Mouse (Mus musculus): Measurements from ENCODE around the gene Ankdd1b. TPM values are rescaled to one million over a fixed set of nuclear protein-coding genes. Genes with fewer than 3 reads are reported as not detected.

Ankdd1b gene
- polyA plus RNA-seq, 1 experiment from 2014 or later = 0.11 TPM

GRCm38 (mm10) chr13:96496630-96497029 is 25.6 kb upstream of the Ankdd1b start:
- no peaks in the 10 kb centered on the region for H3K4me1 ChIP-seq (replicated peaks)
- no peak overlapping the region for H3K27ac ChIP-seq
- ATAC-seq (ENCODE audit: insufficient number of reproducible peaks, insufficient read depth, low FRiP score, low TSS enrichment, low read depth) = no peak
- WGBS = 87% methylated on average over 8 of the region's 8 CpGs
- H3K9me3 ChIP-seq = no peaks in the 10 kb centered on the region
- no peak overlapping the region for H3K4me3 ChIP-seq (replicated peaks)
- H3K36me3 ChIP-seq = 0 out of 2 replicates have a peak, but pooled peaks cover 5% of the 10 kb centered on the region
- H3K4me2 ChIP-seq = no peak overlapping the region
- no peak overlapping the region for H3K9ac ChIP-seq (replicated peaks)
- no peaks in the 10 kb centered on the region for H3K27me3 ChIP-seq

- Histone ChIP-seq H3K27me3 (no peaks in the 10 kb centered on the region), H3K36me3 (peaks cover 14% of the 10 kb centered on the region), H3K9me3 (no peaks in the 10 kb centered on the region), H3K4me1 (replicated peaks) (no peaks in the 10 kb centered on the region), H3K27ac (no peak within 1 kb of the TSS), H3K4me2 (no peak within 1 kb of the TSS), H3K4me3 (replicated peaks) (no peak within 1 kb of the TSS), H3K9ac (replicated peaks) (no peak within 1 kb of the TSS)
- no peak for ATAC-seq (ENCODE audit: insufficient number of reproducible peaks, insufficient read depth, low FRiP score, low TSS enrichment, low read depth)
- WGBS = 89% methylated on average over 3 of the region's 3 CpGs
Measured at GRCm38 (mm10) chr13:96490433-96490832, 19.4 kb upstream of the Ankdd1b start, which contains the start of gene Gm17622. Gm17622 (plus strand) TSS chr13:96490733.

- ATAC-seq (ENCODE audit: insufficient number of reproducible peaks, insufficient read depth, low FRiP score, low TSS enrichment, low read depth) = no peak
- Histone ChIP-seq H3K27ac (no peak overlapping the region), H3K4me2 (no peak overlapping the region), H3K4me1 (replicated peaks) (no peaks in the 10 kb centered on the region), H3K27me3 (no peaks in the 10 kb centered on the region), H3K9ac (replicated peaks) (no peak overlapping the region), H3K36me3 (peaks cover 29% of the 10 kb centered on the region), H3K4me3 (replicated peaks) (no peak overlapping the region), H3K9me3 (no peaks in the 10 kb centered on the region)
- WGBS = 93% methylated on average over 6 of the region's 6 CpGs
Measured at GRCm38 (mm10) chr13:96487968-96488367, 17.0 kb upstream of the Ankdd1b start.

- ATAC-seq (ENCODE audit: insufficient number of reproducible peaks, insufficient read depth, low FRiP score, low TSS enrichment, low read depth) = no peak
- no peaks in the 10 kb centered on the region for H3K9me3 ChIP-seq
Measured at GRCm38 (mm10) chr13:96487230-96487629, 16.2 kb upstream of the Ankdd1b start.

GRCm38 (mm10) chr13:96478991-96479390 is 8.0 kb upstream of the Ankdd1b start:
- 0 out of 2 replicates have a peak, but pooled peaks cover 7% of the 10 kb centered on the region for H3K36me3 ChIP-seq
- no peak overlapping the region for H3K27ac ChIP-seq
- no peak overlapping the region for H3K4me3 ChIP-seq (replicated peaks)
- no peaks in the 10 kb centered on the region for H3K9me3 ChIP-seq
- WGBS = 95% methylated on average over 1 of the region's 1 CpGs
- H3K9ac ChIP-seq (replicated peaks) = no peak overlapping the region
- no peak for ATAC-seq (ENCODE audit: insufficient number of reproducible peaks, insufficient read depth, low FRiP score, low TSS enrichment, low read depth)
- H3K27me3 ChIP-seq = no peaks in the 10 kb centered on the region
- no peak overlapping the region for H3K4me2 ChIP-seq
- peaks cover 4% of the 10 kb centered on the region; the same call in 1 of the 2 replicates for H3K4me1 ChIP-seq (replicated peaks)

More at GRCm38 (mm10) chr13:96487230-96487629, 16.2 kb upstream of the Ankdd1b start:
- Histone ChIP-seq H3K27me3 (no peaks in the 10 kb centered on the region), H3K4me1 (replicated peaks) (no peaks in the 10 kb centered on the region), H3K27ac (no peak overlapping the region), H3K4me2 (no peak overlapping the region), H3K9ac (replicated peaks) (no peak overlapping the region), H3K36me3 (peaks cover 29% of the 10 kb centered on the region), H3K4me3 (replicated peaks) (no peak overlapping the region)
- 86% methylated on average over 6 of the region's 6 CpGs for WGBS

GRCm38 (mm10) chr13:96477226-96477625 is 6.2 kb upstream of the Ankdd1b start:
- Histone ChIP-seq H3K27ac (no peak overlapping the region), H3K9ac (replicated peaks) (no peak overlapping the region), H3K9me3 (no peaks in the 10 kb centered on the region), H3K27me3 (no peaks in the 10 kb centered on the region), H3K36me3 (0 out of 2 replicates have a peak, but pooled peaks cover 3% of the 10 kb centered on the region), H3K4me1 (replicated peaks) (peaks cover 4% of the 10 kb centered on the region; the same call in 1 of the 2 replicates), H3K4me2 (no peak overlapping the region), H3K4me3 (replicated peaks) (no peak overlapping the region)
- WGBS = 95% methylated on average over 4 of the region's 4 CpGs
- no peak for ATAC-seq (ENCODE audit: insufficient number of reproducible peaks, insufficient read depth, low FRiP score, low TSS enrichment, low read depth)

- H3K9ac ChIP-seq (replicated peaks) = no peak overlapping the region
- no peak overlapping the region for H3K27ac ChIP-seq
- H3K4me1 ChIP-seq (replicated peaks) = peaks cover 2% of the 10 kb centered on the region; the same call in 1 of the 2 replicates
- no peaks in the 10 kb centered on the region for H3K9me3 ChIP-seq
- no peak overlapping the region for H3K4me3 ChIP-seq (replicated peaks)
- 81% methylated on average over 6 of the region's 6 CpGs for WGBS
- no peak overlapping the region for H3K4me2 ChIP-seq
- no peaks in the 10 kb centered on the region for H3K27me3 ChIP-seq
- H3K36me3 ChIP-seq = no peaks in the 10 kb centered on the region
- no peak for ATAC-seq (ENCODE audit: insufficient number of reproducible peaks, insufficient read depth, low FRiP score, low TSS enrichment, low read depth)
Measured at GRCm38 (mm10) chr13:96470556-96470955, 442 bp downstream of the Ankdd1b start.

GRCm38 (mm10) chr13:96468678-96469077 is 2.3 kb downstream of the Ankdd1b start:
- Histone ChIP-seq H3K27me3 (no peaks in the 10 kb centered on the region), H3K4me2 (no peak overlapping the region), H3K27ac (no peak overlapping the region), H3K4me3 (replicated peaks) (no peak overlapping the region), H3K36me3 (no peaks in the 10 kb centered on the region), H3K4me1 (replicated peaks) (no peaks in the 10 kb centered on the region), H3K9me3 (no peaks in the 10 kb centered on the region), H3K9ac (replicated peaks) (no peak overlapping the region)
- 84% methylated on average over 5 of the region's 5 CpGs for WGBS
- no peak for ATAC-seq (ENCODE audit: insufficient number of reproducible peaks, insufficient read depth, low FRiP score, low TSS enrichment, low read depth)

GRCm38 (mm10) chr13:96465315-96465714 is 5.7 kb downstream of the Ankdd1b start:
- Histone ChIP-seq H3K4me1 (replicated peaks) (no peaks in the 10 kb centered on the region), H3K27me3 (no peaks in the 10 kb centered on the region), H3K4me3 (replicated peaks) (no peak overlapping the region), H3K27ac (no peak overlapping the region), H3K9ac (replicated peaks) (no peak overlapping the region), H3K36me3 (no peaks in the 10 kb centered on the region), H3K9me3 (no peaks in the 10 kb centered on the region), H3K4me2 (no peak overlapping the region)
- ATAC-seq (ENCODE audit: insufficient number of reproducible peaks, insufficient read depth, low FRiP score, low TSS enrichment, low read depth) = no peak
- WGBS = 37% methylated on average over 5 of the region's 5 CpGs

GRCm38 (mm10) chr13:96462644-96463043 is 8.4 kb downstream of the Ankdd1b start:
- no peak overlapping the region for H3K4me3 ChIP-seq (replicated peaks)
- H3K27ac ChIP-seq = no peak overlapping the region
- no peaks in the 10 kb centered on the region for H3K4me1 ChIP-seq (replicated peaks)
- no peak overlapping the region for H3K9ac ChIP-seq (replicated peaks)
- no peaks in the 10 kb centered on the region for H3K27me3 ChIP-seq
- no peak for ATAC-seq (ENCODE audit: insufficient number of reproducible peaks, insufficient read depth, low FRiP score, low TSS enrichment, low read depth)
- no peaks in the 10 kb centered on the region for H3K9me3 ChIP-seq
- no peaks in the 10 kb centered on the region for H3K36me3 ChIP-seq
- H3K4me2 ChIP-seq = no peak overlapping the region
- 76% methylated on average over 1 of the region's 1 CpGs for WGBS

- no peaks in the 10 kb centered on the region for H3K27me3 ChIP-seq
- H3K4me1 ChIP-seq (replicated peaks) = no peaks in the 10 kb centered on the region
- H3K36me3 ChIP-seq = no peaks in the 10 kb centered on the region
- no peak overlapping the region for H3K9ac ChIP-seq (replicated peaks)
- no peak for ATAC-seq (ENCODE audit: insufficient number of reproducible peaks, insufficient read depth, low FRiP score, low TSS enrichment, low read depth)
- no peak overlapping the region for H3K4me2 ChIP-seq
- WGBS = 82% methylated on average over 4 of the region's 4 CpGs
- no peaks in the 10 kb centered on the region for H3K9me3 ChIP-seq
- H3K27ac ChIP-seq = no peak overlapping the region
- H3K4me3 ChIP-seq (replicated peaks) = no peak overlapping the region
Measured at GRCm38 (mm10) chr13:96458606-96459005, 12.4 kb downstream of the Ankdd1b start.

GRCm38 (mm10) chr13:96458018-96458417 is 13.0 kb downstream of the Ankdd1b start:
- ATAC-seq (ENCODE audit: insufficient number of reproducible peaks, insufficient read depth, low FRiP score, low TSS enrichment, low read depth) = no peak
- H3K4me3 ChIP-seq (replicated peaks) = no peak overlapping the region
- H3K36me3 ChIP-seq = no peaks in the 10 kb centered on the region
- no peak overlapping the region for H3K4me2 ChIP-seq
- WGBS = 85% methylated on average over 5 of the region's 5 CpGs
- H3K27ac ChIP-seq = no peak overlapping the region
- no peaks in the 10 kb centered on the region for H3K9me3 ChIP-seq
- no peaks in the 10 kb centered on the region for H3K4me1 ChIP-seq (replicated peaks)
- H3K27me3 ChIP-seq = no peaks in the 10 kb centered on the region
- H3K9ac ChIP-seq (replicated peaks) = no peak overlapping the region

All from limb, embryonic 12.5 days (tissue).